Mouse (Mus musculus) olfactory bulb, adult 2 months (tissue): ENCODE data around the gene Phldb2.

Experiments
- CTCF ChIP-seq: fragments of 200-500 bp; IDR thresholded peaks from 2 replicates; pipeline ENCODE4 v1.5.1; 2012; ENCODE audit warnings: low read depth, mild to moderate bottlenecking, low read length, moderate library complexity; ENCODE audit not compliant: insufficient read depth
- POLR2A ChIP-seq: fragments of 200-500 bp; IDR thresholded peaks from 2 replicates; pipeline ENCODE4 v1.6.1; 2012; ENCODE audit warnings: mild to moderate bottlenecking, low read depth, low read length, moderate library complexity; ENCODE audit not compliant: insufficient read depth

DNA sequence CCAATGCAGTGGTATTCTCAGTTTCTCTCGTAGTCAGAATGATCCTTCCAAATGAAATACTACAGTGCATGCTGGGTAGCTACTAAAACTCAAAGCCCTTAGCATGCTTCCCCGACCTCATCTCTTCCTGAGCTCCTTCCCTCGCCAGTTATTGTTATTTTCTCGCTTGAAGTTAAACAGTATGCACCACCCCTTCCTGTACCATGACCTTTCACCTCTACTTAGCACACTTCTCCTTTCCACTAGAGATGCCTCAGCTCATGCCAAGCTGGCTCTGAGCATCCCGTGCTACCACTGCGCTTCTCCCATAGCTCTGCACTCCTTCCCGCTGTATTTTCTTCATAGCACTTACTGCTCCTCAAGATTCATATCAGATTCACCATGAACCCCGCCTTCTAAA, 215.5 kb downstream of the Phldb2 start:
- TF ChIP-seq CTCF, result no peak
- no peak for TF ChIP-seq POLR2A
